Mouse (Mus musculus): ENCODE measurements around the gene Cdkal1. TPM values are rescaled to one million over a fixed set of nuclear protein-coding genes. Genes with fewer than 3 reads are reported as not detected.

Cdkal1 gene
- polyA plus RNA-seq, 1 experiment from 2014 or later = 33.9 TPM

GRCm38 (mm10) chr13:29360899-29361298, 494.6 kb downstream of the Cdkal1 start:
- Histone ChIP-seq H3K36me3 (ENCODE audit: control insufficient read depth, insufficient read depth, low read length) (no peaks in the 10 kb centered on the region), H3K9ac (ENCODE audit: low read length) (no peak overlapping the region), H3K4me1 (replicated peaks; ENCODE audit: control insufficient read depth, insufficient read depth, low read length) (0 out of 2 replicates have a peak, but pooled peaks cover 2% of the 10 kb centered on the region), H3K9me3 (ENCODE audit: control insufficient read depth, low read length) (no peaks in the 10 kb centered on the region), H3K27me3 (replicated peaks; ENCODE audit: control insufficient read depth, insufficient read depth, low read length) (no peaks in the 10 kb centered on the region), H3K4me3 (ENCODE audit: low read depth, low read length) (no peak overlapping the region), H3K4me2 (ENCODE audit: low read length) (no peak overlapping the region), H3K27ac (ENCODE audit: low read depth) (no peak overlapping the region)
- no peak for DNase-seq (ENCODE audit: low spot score)
- WGBS = 54% methylated on average over 10 of the region's 10 CpGs
- ATAC-seq (replicated peaks; ENCODE audit: low FRiP score, low TSS enrichment, low read depth) = no peak

DNA sequence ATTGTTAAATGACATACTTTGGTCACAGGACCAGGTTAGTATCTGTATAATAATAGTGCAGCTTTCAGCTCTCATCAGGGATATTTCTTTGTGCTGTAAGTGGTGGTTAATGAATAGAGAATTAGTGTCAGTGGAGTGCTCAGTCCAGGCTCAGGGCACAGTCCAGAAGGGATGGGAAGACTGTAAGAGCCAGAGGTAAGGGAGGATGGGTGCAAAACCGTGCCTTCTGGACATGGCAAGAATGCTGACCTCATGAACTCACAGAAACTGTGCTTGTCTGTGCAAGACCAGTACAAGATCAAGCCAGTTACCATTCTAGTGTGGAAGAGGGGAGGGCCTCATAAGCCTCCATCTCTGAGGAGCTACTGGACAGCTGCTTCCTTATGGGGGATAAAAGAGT, 496.1 kb downstream of the Cdkal1 start:
- no peak overlapping the region for H3K9ac ChIP-seq (ENCODE audit: low read length)
- no peak for DNase-seq (ENCODE audit: low spot score)
- no peak overlapping the region for H3K4me3 ChIP-seq (ENCODE audit: low read depth, low read length)
- whole genome bisulfite sequencing = 70% methylated on average over 1 of the region's 1 CpGs
- no peaks in the 10 kb centered on the region for H3K27me3 ChIP-seq (replicated peaks; ENCODE audit: control insufficient read depth, insufficient read depth, low read length)
- no peak for ATAC-seq (replicated peaks; ENCODE audit: low FRiP score, low TSS enrichment, low read depth)
- H3K9me3 ChIP-seq (ENCODE audit: control insufficient read depth, low read length) = no peaks in the 10 kb centered on the region
- H3K4me2 ChIP-seq (ENCODE audit: low read length) = no peak overlapping the region
- no peak overlapping the region for H3K27ac ChIP-seq (ENCODE audit: low read depth)
- H3K36me3 ChIP-seq (ENCODE audit: control insufficient read depth, insufficient read depth, low read length) = no peaks in the 10 kb centered on the region
- H3K4me1 ChIP-seq (replicated peaks; ENCODE audit: control insufficient read depth, insufficient read depth, low read length) = no peaks in the 10 kb centered on the region

DNA sequence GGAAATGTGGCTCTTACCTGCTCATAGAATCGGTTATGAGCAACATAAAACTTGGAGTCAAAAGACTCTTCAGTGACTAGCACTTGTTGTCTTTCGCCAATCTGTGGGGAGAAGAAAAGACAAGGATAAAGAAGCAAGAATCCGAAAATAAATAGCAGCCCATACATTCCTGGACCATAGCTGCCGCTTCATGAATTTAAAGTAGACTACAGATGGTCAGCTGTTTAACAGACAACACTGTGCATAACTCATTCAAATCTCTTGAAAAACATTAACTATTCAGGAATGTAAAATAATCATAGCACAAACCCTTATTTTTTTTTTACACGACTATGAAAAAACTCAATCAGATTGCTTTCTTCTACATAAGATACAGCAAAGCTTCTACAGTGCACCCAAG, 498.0 kb downstream of the Cdkal1 start:
- H3K36me3 ChIP-seq (ENCODE audit: control insufficient read depth, insufficient read depth, low read length) = no peaks in the 10 kb centered on the region
- no peaks in the 10 kb centered on the region for H3K27me3 ChIP-seq (replicated peaks; ENCODE audit: control insufficient read depth, insufficient read depth, low read length)
- DNase-seq (ENCODE audit: low spot score) (no peak), ATAC-seq (replicated peaks; ENCODE audit: low FRiP score, low TSS enrichment, low read depth) (no peak)
- WGBS = 82% methylated on average over 5 of the region's 5 CpGs
- H3K4me2 ChIP-seq (ENCODE audit: low read length) = no peak overlapping the region
- no peak overlapping the region for H3K4me3 ChIP-seq (ENCODE audit: low read depth, low read length)
- no peak overlapping the region for H3K9ac ChIP-seq (ENCODE audit: low read length)
- no peak overlapping the region for H3K27ac ChIP-seq (ENCODE audit: low read depth)
- H3K9me3 ChIP-seq (ENCODE audit: control insufficient read depth, low read length) = no peaks in the 10 kb centered on the region
- no peaks in the 10 kb centered on the region for H3K4me1 ChIP-seq (replicated peaks; ENCODE audit: control insufficient read depth, insufficient read depth, low read length)

DNA sequence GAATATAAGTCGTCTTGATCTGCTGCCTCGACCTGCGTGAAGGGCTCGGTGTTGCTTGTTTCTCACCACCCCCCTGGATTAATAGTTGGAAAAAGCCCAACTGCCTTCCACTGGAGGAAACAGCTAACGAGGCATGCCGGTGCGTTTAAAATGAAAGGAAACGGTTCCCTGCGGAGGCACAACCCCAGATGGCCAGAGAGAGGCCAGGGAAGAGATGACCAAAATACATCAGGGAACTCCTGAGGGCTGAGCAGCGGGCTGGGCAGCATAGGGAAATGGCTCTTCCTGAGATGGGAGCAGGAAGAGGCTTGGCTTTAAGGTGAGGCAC, 499.4 kb downstream of the Cdkal1 start:
- WGBS = 51% methylated on average over 10 of the region's 10 CpGs

GRCm38 (mm10) chr13:29355484-29356157, 499.9 kb downstream of the Cdkal1 start:
- DNase-seq (ENCODE audit: low spot score) (no peak), ATAC-seq (replicated peaks; ENCODE audit: low FRiP score, low TSS enrichment, low read depth) (no peak)
- Histone ChIP-seq H3K9me3 (ENCODE audit: control insufficient read depth, low read length) (no peaks in the 10 kb centered on the region), H3K27me3 (replicated peaks; ENCODE audit: control insufficient read depth, insufficient read depth, low read length) (no peaks in the 10 kb centered on the region), H3K4me2 (ENCODE audit: low read length) (no peak overlapping the region), H3K36me3 (ENCODE audit: control insufficient read depth, insufficient read depth, low read length) (no peaks in the 10 kb centered on the region), H3K27ac (ENCODE audit: low read depth) (no peak overlapping the region), H3K9ac (ENCODE audit: low read length) (no peak overlapping the region), H3K4me3 (ENCODE audit: low read depth, low read length) (no peak overlapping the region), H3K4me1 (replicated peaks; ENCODE audit: control insufficient read depth, insufficient read depth, low read length) (peaks cover 3% of the 10 kb centered on the region; the same call in 1 of the 2 replicates)
- WGBS = 70% methylated on average over 3 of the region's 3 CpGs

More for the DNA sequence above, 499.4 kb downstream of the Cdkal1 start:
- DNase-seq (ENCODE audit: low spot score) = no peak
- H3K9me3 ChIP-seq (ENCODE audit: control insufficient read depth, low read length) = no peaks in the 10 kb centered on the region
- H3K4me1 ChIP-seq (replicated peaks; ENCODE audit: control insufficient read depth, insufficient read depth, low read length) = peaks cover 2% of the 10 kb centered on the region; the same call in 1 of the 2 replicates
- no peak overlapping the region for H3K27ac ChIP-seq (ENCODE audit: low read depth)
- H3K27me3 ChIP-seq (replicated peaks; ENCODE audit: control insufficient read depth, insufficient read depth, low read length) = no peaks in the 10 kb centered on the region
- no peak for ATAC-seq (replicated peaks; ENCODE audit: low FRiP score, low TSS enrichment, low read depth)
- no peaks in the 10 kb centered on the region for H3K36me3 ChIP-seq (ENCODE audit: control insufficient read depth, insufficient read depth, low read length)
- no peak overlapping the region for H3K4me3 ChIP-seq (ENCODE audit: low read depth, low read length)
- H3K9ac ChIP-seq (ENCODE audit: low read length) = no peak overlapping the region
- no peak overlapping the region for H3K4me2 ChIP-seq (ENCODE audit: low read length)

GRCm38 (mm10) chr13:29354943-29355342, 500.5 kb downstream of the Cdkal1 start:
- Histone ChIP-seq H3K9me3 (ENCODE audit: control insufficient read depth, low read length) (no peaks in the 10 kb centered on the region), H3K4me1 (replicated peaks; ENCODE audit: control insufficient read depth, insufficient read depth, low read length) (peaks cover 3% of the 10 kb centered on the region; the same call in 1 of the 2 replicates), H3K4me2 (ENCODE audit: low read length) (no peak overlapping the region), H3K9ac (ENCODE audit: low read length) (no peak overlapping the region), H3K4me3 (ENCODE audit: low read depth, low read length) (no peak overlapping the region), H3K27ac (ENCODE audit: low read depth) (no peak overlapping the region), H3K27me3 (replicated peaks; ENCODE audit: control insufficient read depth, insufficient read depth, low read length) (no peaks in the 10 kb centered on the region), H3K36me3 (ENCODE audit: control insufficient read depth, insufficient read depth, low read length) (no peaks in the 10 kb centered on the region)
- WGBS = 89% methylated on average over 4 of the region's 4 CpGs
- ATAC-seq (replicated peaks; ENCODE audit: low FRiP score, low TSS enrichment, low read depth) (no peak), DNase-seq (ENCODE audit: low spot score) (no peak)

DNA sequence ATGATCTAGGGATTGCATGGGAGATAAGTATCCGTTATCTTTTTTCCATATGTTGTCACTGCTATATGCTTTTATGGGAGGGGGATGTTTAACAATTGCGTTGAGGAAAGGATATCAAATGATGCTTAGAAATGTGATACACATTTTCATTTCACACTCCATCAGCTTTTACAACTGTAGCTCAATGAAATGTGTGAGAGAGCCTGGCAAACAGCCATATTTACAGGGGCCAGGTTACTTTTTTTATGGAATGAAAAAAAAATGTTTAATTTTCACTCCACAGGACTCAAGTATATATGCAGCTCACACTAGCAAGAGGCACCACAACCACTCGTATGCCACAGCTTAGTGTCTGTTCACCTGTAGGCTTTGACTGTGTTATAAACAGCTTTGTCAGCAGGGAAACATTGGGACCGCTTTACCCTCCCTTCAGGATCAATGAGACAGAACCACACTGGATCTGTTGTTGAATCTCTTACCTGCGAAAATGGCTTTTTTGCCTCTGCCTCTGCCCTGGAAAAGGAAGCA, 501.5 kb downstream of the Cdkal1 start:
- Histone ChIP-seq H3K4me2 (ENCODE audit: low read length) (no peak overlapping the region), H3K9me3 (ENCODE audit: control insufficient read depth, low read length) (no peaks in the 10 kb centered on the region), H3K4me1 (replicated peaks; ENCODE audit: control insufficient read depth, insufficient read depth, low read length) (peaks cover 3% of the 10 kb centered on the region; the same call in 1 of the 2 replicates), H3K36me3 (ENCODE audit: control insufficient read depth, insufficient read depth, low read length) (no peaks in the 10 kb centered on the region), H3K9ac (ENCODE audit: low read length) (no peak overlapping the region), H3K27me3 (replicated peaks; ENCODE audit: control insufficient read depth, insufficient read depth, low read length) (no peaks in the 10 kb centered on the region), H3K4me3 (ENCODE audit: low read depth, low read length) (no peak overlapping the region), H3K27ac (ENCODE audit: low read depth) (no peak overlapping the region)
- ATAC-seq (replicated peaks; ENCODE audit: low FRiP score, low TSS enrichment, low read depth) = no peak
- DNase-seq (ENCODE audit: low spot score) = no peak
- WGBS = 90% methylated on average over 5 of the region's 5 CpGs

GRCm38 (mm10) chr13:29351023-29351684, 504.3 kb downstream of the Cdkal1 start:
- WGBS = 51% methylated on average over 9 of the region's 9 CpGs
- Histone ChIP-seq H3K9me3 (ENCODE audit: control insufficient read depth, low read length) (no peaks in the 10 kb centered on the region), H3K4me2 (ENCODE audit: low read length) (no peak overlapping the region), H3K27ac (ENCODE audit: low read depth) (no peak overlapping the region), H3K9ac (ENCODE audit: low read length) (no peak overlapping the region), H3K27me3 (replicated peaks; ENCODE audit: control insufficient read depth, insufficient read depth, low read length) (no peaks in the 10 kb centered on the region), H3K36me3 (ENCODE audit: control insufficient read depth, insufficient read depth, low read length) (no peaks in the 10 kb centered on the region), H3K4me3 (ENCODE audit: low read depth, low read length) (no peak overlapping the region), H3K4me1 (replicated peaks; ENCODE audit: control insufficient read depth, insufficient read depth, low read length) (peaks cover 3% of the 10 kb centered on the region; the same call in 1 of the 2 replicates)
- ATAC-seq (replicated peaks; ENCODE audit: low FRiP score, low TSS enrichment, low read depth) (no peak), DNase-seq (ENCODE audit: low spot score) (no peak)

Measured in intestine, embryonic 14.5 days (tissue).